Mouse (Mus musculus): ENCODE measurements at regions not wholly inside any gene's neighbourhood (a gene's known extent, or its start where the extent isn't known, plus 50 kb on each side); places are given as distances from the start of the nearest gene placed in this dataset.

- TF ChIP-seq CTCF (IDR thresholded peaks at IDR 0.05; ENCODE audit: low read depth, low read length) (no peak), POLR2A (IDR thresholded peaks at IDR 0.05; ENCODE audit: borderline replicate concordance, low read depth, low read length) (no peak)
Measured at GRCm38 (mm10) chr7:83145551-83145950, 278.4 kb downstream of the Mex3b start.

Measured in bone marrow macrophage, adult 2 months (primary cell).